Mouse (Mus musculus) heart, postnatal 0 days (tissue): ENCODE data around the gene Srd5a1.

Source experiments
- CTCF ChIP-seq: IDR thresholded peaks from 2 replicates; pipeline ENCODE4 v1.5.1; 2016; ENCODE audit warnings: antibody characterized with exemption, control low read depth, low read depth
- EP300 ChIP-seq: IDR thresholded peaks from 2 replicates; pipeline ENCODE4 v1.6.1; 2016; ENCODE audit warnings: antibody characterized with exemption, low read depth

DNA sequence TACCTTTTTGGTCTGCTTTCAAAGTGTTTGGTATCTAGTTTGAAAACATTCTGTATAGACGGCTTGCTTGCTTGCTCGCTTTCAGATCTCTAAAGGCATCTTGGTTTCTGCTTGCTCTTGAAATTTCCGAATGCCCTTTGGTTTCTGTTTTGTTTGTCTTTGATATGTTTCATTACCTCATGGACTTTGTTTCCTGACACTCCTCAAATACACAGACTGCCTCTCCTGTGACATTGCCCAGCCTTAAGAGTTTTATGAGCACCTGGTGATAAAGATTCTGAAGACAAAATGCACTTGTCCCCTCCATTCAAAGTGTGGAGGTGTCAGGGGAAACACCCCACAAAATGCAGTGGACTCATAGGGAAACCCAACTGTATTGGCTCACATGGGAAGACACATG, 47.3 kb downstream of the Srd5a1 start:
- TF ChIP-seq EP300, result no peak
- TF ChIP-seq CTCF, result no peak
